Mouse (Mus musculus) small intestine, adult 2 months (tissue): ENCODE results near the gene Cox15. TPM values are rescaled to one million over a fixed set of nuclear protein-coding genes. Genes with fewer than 3 reads are reported as not detected.

Source experiments
- H3K27ac ChIP-seq: fragments of 200-500 bp; 2 replicates; pipeline ENCODE4 v1.5.1; 2012; ENCODE audit warnings: low read depth, low read length, control low read depth, inconsistent platforms; ENCODE audit not compliant: insufficient read depth
- H3K27me3 ChIP-seq: fragments of 200-500 bp; 2 replicates; pipeline ENCODE4 v1.6.1; 2012; ENCODE audit warnings: mild to moderate bottlenecking, moderate library complexity, low read length, inconsistent platforms; ENCODE audit not compliant: control insufficient read depth, insufficient read depth
- H3K36me3 ChIP-seq: fragments of 200-500 bp; 2 replicates; pipeline ENCODE4 v1.6.1; 2012; ENCODE audit warnings: mild to moderate bottlenecking, low read length, control low read depth, inconsistent platforms; ENCODE audit not compliant: control insufficient read depth, insufficient read depth
- H3K4me1 ChIP-seq: fragments of 200-500 bp; 2 replicates; pipeline ENCODE4 v1.6.1; 2012; ENCODE audit warnings: low read length, inconsistent platforms, mixed read lengths; ENCODE audit not compliant: control insufficient read depth, insufficient read depth, insufficient read length
- H3K4me3 ChIP-seq: fragments of 200-500 bp; 2 replicates; pipeline ENCODE4 v1.5.1; 2012; ENCODE audit warnings: low read depth, mild to moderate bottlenecking, control low read depth, inconsistent platforms, low read length, moderate library complexity
- CTCF ChIP-seq: fragments of 200-500 bp; IDR thresholded peaks from 2 replicates; pipeline ENCODE4 v1.5.1; 2012; ENCODE audit warnings: low read depth, mild to moderate bottlenecking, control low read depth, inconsistent platforms, low read length, moderate library complexity, mixed read lengths; ENCODE audit not compliant: insufficient replicate concordance, insufficient read length; ENCODE audit errors: extremely low read depth
- POLR2A ChIP-seq: fragments of 200-500 bp; IDR thresholded peaks from 2 replicates; pipeline ENCODE4 v1.6.1; 2012; ENCODE audit warnings: low read depth, mild to moderate bottlenecking, control low read depth, inconsistent platforms, low read length, moderate library complexity
- WGBS: fragments of 180-500 bp; shearing (Covaris S2); methylation state at CpG from one replicate; pipeline ENCODE4 v1.1.7; 2018; 5-methylcytosine and 5-hydroxymethylcytosine counted together
- polyA plus RNA-seq: library from polyadenylated mRNA; depleted of rRNA; stranded (reverse); fragments of >200 nt; gene quantifications from 2 replicates; pipeline ENCODE4 v1.2.3, GENCODE M21; 2012; rRNA removed

Cox15 gene
- 6.5 and 9.8 TPM in 2 replicates for polyA plus RNA-seq

GRCm38 (mm10) chr19:43752489-43753225 lies at the start of gene Cox15, which contains the start of gene Cutc:
Gene Cox15 (minus strand): TSS chr19:43753000.
Gene Cutc (plus strand): TSS chr19:43752996.
- WGBS, result under 1% methylated on average over 62 of the region's 62 CpGs
- H3K36me3 ChIP-seq, result peaks cover 20% of the 10 kb centered on the region
- H3K27me3 ChIP-seq, result no peaks in the 10 kb centered on the region
- TF ChIP-seq CTCF, result no peak
- TF ChIP-seq POLR2A, result peak; percentile 96
- H3K4me3 ChIP-seq, result peak within 1 kb of the TSS; percentile 89
- peak within 1 kb of the TSS; percentile 99 for H3K27ac ChIP-seq
- peaks cover 2% of the 10 kb centered on the region; the same call in 1 of the 2 replicates for H3K4me1 ChIP-seq

DNA sequence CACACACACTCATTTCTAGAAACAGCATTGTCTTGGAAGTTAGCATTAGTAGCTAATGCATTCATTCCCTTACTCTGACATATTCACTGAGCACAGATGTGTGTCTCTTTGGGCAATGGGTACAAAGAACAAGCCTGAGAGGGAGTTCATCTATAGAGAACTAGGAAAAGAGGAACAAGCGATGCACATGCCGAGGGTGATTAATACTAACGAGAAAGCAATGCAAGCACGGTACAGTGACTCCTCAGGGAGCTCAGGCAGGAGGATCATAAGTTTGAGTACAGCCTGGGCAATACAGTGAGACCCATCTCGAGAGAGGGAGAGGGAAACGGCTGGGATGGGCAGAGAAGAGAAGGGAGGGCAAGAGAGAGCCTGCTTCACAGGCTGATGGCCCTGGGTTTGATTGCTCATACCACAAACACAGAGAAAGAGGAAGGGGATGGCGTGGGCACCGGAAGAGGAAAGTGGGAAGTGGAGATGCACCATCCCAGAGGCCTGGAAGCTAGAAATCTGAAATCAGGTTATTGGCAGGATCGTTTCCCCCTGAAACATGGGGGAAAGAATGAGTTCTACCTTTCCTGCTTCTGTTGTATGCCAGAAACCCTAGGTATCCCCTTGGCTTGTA lies 48.7 kb upstream of the Cox15 start:
- TF ChIP-seq POLR2A (no peak), CTCF (no peak)
- no peaks in the 10 kb centered on the region for H3K27me3 ChIP-seq
- peaks cover 67% of the 10 kb centered on the region for H3K36me3 ChIP-seq
- no peak overlapping the region for H3K4me3 ChIP-seq
- H3K27ac ChIP-seq, result no peak overlapping the region
- WGBS, result 78% methylated on average over 9 of the region's 9 CpGs
- no peaks in the 10 kb centered on the region for H3K4me1 ChIP-seq

DNA sequence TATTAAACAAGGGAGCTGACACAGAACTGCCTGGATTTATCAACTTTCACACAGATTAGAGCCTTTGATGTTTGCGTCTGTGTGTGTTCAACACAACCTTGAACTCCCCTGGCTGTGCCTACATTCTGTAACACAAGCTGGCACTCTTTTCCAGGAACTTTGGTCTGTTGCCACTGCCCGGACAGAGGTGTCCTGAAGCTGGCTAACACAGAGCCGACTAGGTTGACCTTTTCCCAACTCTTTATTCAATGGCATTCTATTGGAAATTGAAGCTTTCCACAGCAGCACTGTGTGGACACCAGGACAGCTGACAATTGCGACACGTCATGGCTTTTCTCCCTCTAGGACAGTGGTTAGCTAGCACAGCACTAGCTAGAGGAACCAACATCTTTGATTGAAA lies 44.4 kb upstream of the Cox15 start:
- no peaks in the 10 kb centered on the region for H3K4me1 ChIP-seq
- no peak overlapping the region for H3K27ac ChIP-seq
- H3K27me3 ChIP-seq, result no peaks in the 10 kb centered on the region
- WGBS, result 29% methylated on average over 5 of the region's 5 CpGs
- no peak for TF ChIP-seq POLR2A
- no peak for TF ChIP-seq CTCF
- H3K36me3 ChIP-seq, result peaks cover 40% of the 10 kb centered on the region
- no peak overlapping the region for H3K4me3 ChIP-seq

DNA sequence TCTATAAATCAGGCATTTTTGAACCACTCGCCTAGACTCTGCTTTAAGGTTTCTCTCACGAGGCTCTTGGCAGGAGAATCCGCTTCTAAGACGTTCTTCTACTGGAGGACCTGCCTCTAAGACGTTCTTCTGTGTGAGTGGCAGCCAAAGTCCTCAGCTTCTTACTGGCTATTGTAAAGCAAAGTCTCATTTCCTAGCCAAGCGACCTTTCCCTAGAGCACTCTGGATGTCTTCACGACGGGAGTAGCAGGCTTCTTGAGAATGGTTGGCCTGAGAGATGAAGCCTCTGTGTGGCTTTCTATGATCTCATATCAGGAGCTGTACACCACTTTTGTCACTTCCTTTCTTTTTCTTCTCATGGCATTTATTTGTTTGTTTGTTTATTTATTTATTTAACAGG lies 42.7 kb upstream of the Cox15 start:
- Histone ChIP-seq H3K4me1 (no peaks in the 10 kb centered on the region), H3K36me3 (peaks cover 39% of the 10 kb centered on the region), H3K27ac (no peak overlapping the region), H3K27me3 (no peaks in the 10 kb centered on the region), H3K4me3 (no peak overlapping the region)
- WGBS, result 66% methylated on average over 8 of the region's 8 CpGs
- TF ChIP-seq CTCF, result no peak

DNA sequence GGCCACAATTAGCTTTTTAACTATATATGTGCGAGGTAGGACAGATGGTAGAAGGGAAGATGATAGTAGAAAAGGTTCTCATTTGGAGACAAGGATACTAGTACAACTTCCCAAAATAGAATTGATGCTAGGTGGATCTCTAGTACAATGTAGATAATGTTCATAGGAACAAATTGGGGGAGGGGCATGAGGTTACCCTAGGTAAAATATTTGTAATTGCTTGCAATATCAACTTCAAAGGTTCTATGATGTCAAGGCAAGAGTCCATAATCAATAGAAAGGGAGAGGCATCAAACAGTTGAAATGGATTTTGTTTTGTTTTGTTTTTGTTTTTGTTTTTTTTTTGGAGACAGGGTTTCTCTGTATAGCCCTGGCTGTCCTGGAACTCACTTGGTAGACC lies 41.2 kb upstream of the Cox15 start:
- no peak overlapping the region for H3K27ac ChIP-seq
- H3K36me3 ChIP-seq, result peaks cover 40% of the 10 kb centered on the region
- H3K27me3 ChIP-seq, result no peaks in the 10 kb centered on the region
- TF ChIP-seq POLR2A (no peak), CTCF (no peak)
- 98% methylated on average over 1 of the region's 1 CpGs for WGBS
- no peaks in the 10 kb centered on the region for H3K4me1 ChIP-seq
- H3K4me3 ChIP-seq, result no peak overlapping the region

DNA sequence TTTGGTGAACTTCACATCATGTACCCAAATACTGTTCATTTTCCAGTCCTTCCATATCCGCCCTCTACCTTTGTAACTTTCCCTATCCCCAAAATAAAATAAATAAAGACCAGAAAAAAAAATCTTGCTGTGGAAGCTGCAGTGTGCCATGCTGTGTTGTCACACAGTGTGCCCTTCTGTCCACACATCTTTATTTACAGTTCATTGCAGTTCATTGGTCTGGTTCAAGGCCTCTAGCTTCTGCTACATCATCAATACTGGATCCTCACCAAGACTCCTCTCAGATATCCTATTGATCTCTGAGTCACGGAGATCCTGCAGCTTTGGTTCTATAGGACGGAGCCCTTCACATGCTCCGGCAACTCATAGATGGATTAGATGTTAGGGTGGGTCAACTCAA lies 39.7 kb upstream of the Cox15 start:
- Histone ChIP-seq H3K4me3 (no peak overlapping the region), H3K27me3 (no peaks in the 10 kb centered on the region), H3K27ac (no peak overlapping the region), H3K36me3 (peaks cover 37% of the 10 kb centered on the region), H3K4me1 (no peaks in the 10 kb centered on the region)
- TF ChIP-seq POLR2A, result no peak
- TF ChIP-seq CTCF, result no peak
- 68% methylated on average over 4 of the region's 4 CpGs for WGBS

- Histone ChIP-seq H3K27ac (no peak overlapping the region), H3K4me3 (no peak overlapping the region), H3K4me1 (peaks cover 2% of the 10 kb centered on the region), H3K27me3 (no peaks in the 10 kb centered on the region), H3K36me3 (peaks cover 51% of the 10 kb centered on the region)
- no peak for TF ChIP-seq POLR2A
- no peak for TF ChIP-seq CTCF
- WGBS, result 42% methylated on average over 7 of the region's 7 CpGs
Measured at GRCm38 (mm10) chr19:43789817-43790216, 37.0 kb upstream of the Cox15 start.
